Mouse (Mus musculus): ENCODE data around the gene Adam12. TPM values are rescaled to one million over a fixed set of nuclear protein-coding genes. Genes with fewer than 3 reads are reported as not detected.

Gene Adam12
- polyA plus RNA-seq, 1 experiment = 1.8 TPM

GRCm38 (mm10) chr7:134248041-134248440, 16.1 kb upstream of the Adam12 start:
- TF ChIP-seq CTCF (IDR thresholded peaks at IDR 0.05; ENCODE audit: control insufficient read depth, insufficient read depth, low read length) = no peak
- no peak for TF ChIP-seq POLR2A (IDR thresholded peaks at IDR 0.05; ENCODE audit: borderline replicate concordance, control insufficient read depth, low read depth, low read length)
- WGBS = 77% methylated on average over 2 of the region's 2 CpGs
- Histone ChIP-seq H3K4me1 (ENCODE audit: control insufficient read depth, insufficient read depth, low read length) (no peaks in the 10 kb centered on the region), H3K27ac (ENCODE audit: control insufficient read depth, insufficient read depth, low read depth, low read length, poor library complexity) (no peak overlapping the region), H3K4me3 (replicated peaks; ENCODE audit: control insufficient read depth, low read depth, low read length) (no peak overlapping the region)

DNA sequence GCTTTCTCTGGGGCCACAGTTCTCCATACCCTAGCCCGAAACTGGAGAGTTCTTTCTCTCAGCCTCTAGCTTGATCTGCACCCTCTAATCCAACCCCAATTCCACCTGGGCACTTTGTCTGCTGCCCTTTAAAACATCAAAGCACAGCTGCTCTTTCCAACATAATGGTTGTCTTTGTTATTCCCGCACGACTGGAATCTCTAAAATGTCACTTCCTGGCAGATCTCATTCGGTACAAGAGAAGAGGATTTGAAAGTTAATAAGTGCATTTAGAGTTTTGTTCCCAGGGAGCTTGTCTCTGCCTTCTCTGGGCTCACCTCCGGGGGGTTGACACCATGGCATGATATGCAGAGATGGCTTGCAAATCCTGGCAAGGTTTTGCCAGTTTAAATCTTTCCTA, 14.7 kb upstream of the Adam12 start:
- Histone ChIP-seq H3K27ac (ENCODE audit: control insufficient read depth, insufficient read depth, low read depth, low read length, poor library complexity) (no peak overlapping the region), H3K4me3 (replicated peaks; ENCODE audit: control insufficient read depth, low read depth, low read length) (no peak overlapping the region), H3K4me1 (ENCODE audit: control insufficient read depth, insufficient read depth, low read length) (no peaks in the 10 kb centered on the region)
- TF ChIP-seq POLR2A (IDR thresholded peaks at IDR 0.05; ENCODE audit: borderline replicate concordance, control insufficient read depth, low read depth, low read length) = no peak
- TF ChIP-seq CTCF (IDR thresholded peaks at IDR 0.05; ENCODE audit: control insufficient read depth, insufficient read depth, low read length) = no peak
- WGBS = 75% methylated on average over 5 of the region's 5 CpGs

GRCm38 (mm10) chr7:134242773-134243172, 10.8 kb upstream of the Adam12 start:
- TF ChIP-seq POLR2A (IDR thresholded peaks at IDR 0.05; ENCODE audit: borderline replicate concordance, control insufficient read depth, low read depth, low read length) (no peak), CTCF (IDR thresholded peaks at IDR 0.05; ENCODE audit: control insufficient read depth, insufficient read depth, low read length) (no peak)
- WGBS = 65% methylated on average over 1 of the region's 1 CpGs
- Histone ChIP-seq H3K4me1 (ENCODE audit: control insufficient read depth, insufficient read depth, low read length) (no peaks in the 10 kb centered on the region), H3K27ac (ENCODE audit: control insufficient read depth, insufficient read depth, low read depth, low read length, poor library complexity) (no peak overlapping the region), H3K4me3 (replicated peaks; ENCODE audit: control insufficient read depth, low read depth, low read length) (no peak overlapping the region)

DNA sequence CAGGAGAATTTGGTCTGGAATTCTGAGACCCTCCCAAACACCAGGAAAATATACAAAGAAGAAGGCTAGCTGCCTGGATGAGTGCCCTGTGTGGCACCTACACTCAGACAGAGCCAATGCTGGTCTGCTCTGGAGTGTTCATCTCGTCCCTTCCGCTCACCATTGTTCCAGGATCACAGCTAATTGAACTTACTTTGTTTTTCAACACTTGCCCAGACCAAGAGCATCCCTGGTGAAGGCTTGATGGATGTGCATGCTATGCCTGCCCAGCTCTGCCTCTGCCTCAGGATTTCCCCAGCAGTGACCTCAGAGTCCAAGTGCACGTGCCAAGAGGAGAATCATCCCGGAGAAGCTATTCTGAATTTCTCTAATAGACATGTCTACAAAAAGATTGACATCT, 9.3 kb upstream of the Adam12 start:
- H3K27ac ChIP-seq (ENCODE audit: control insufficient read depth, insufficient read depth, low read depth, low read length, poor library complexity) = no peak overlapping the region
- TF ChIP-seq POLR2A (IDR thresholded peaks at IDR 0.05; ENCODE audit: borderline replicate concordance, control insufficient read depth, low read depth, low read length) = no peak
- no peak for TF ChIP-seq CTCF (IDR thresholded peaks at IDR 0.05; ENCODE audit: control insufficient read depth, insufficient read depth, low read length)
- no peak overlapping the region for H3K4me3 ChIP-seq (replicated peaks; ENCODE audit: control insufficient read depth, low read depth, low read length)
- no peaks in the 10 kb centered on the region for H3K4me1 ChIP-seq (ENCODE audit: control insufficient read depth, insufficient read depth, low read length)
- 85% methylated on average over 4 of the region's 4 CpGs for WGBS

- no peak overlapping the region for H3K4me3 ChIP-seq (replicated peaks; ENCODE audit: control insufficient read depth, low read depth, low read length)
- no peaks in the 10 kb centered on the region for H3K4me1 ChIP-seq (ENCODE audit: control insufficient read depth, insufficient read depth, low read length)
- TF ChIP-seq CTCF (IDR thresholded peaks at IDR 0.05; ENCODE audit: control insufficient read depth, insufficient read depth, low read length) = no peak
- TF ChIP-seq POLR2A (IDR thresholded peaks at IDR 0.05; ENCODE audit: borderline replicate concordance, control insufficient read depth, low read depth, low read length) = no peak
- 85% methylated on average over 1 of the region's 1 CpGs for WGBS
- H3K27ac ChIP-seq (ENCODE audit: control insufficient read depth, insufficient read depth, low read depth, low read length, poor library complexity) = no peak overlapping the region
Measured at GRCm38 (mm10) chr7:134240579-134240978, 8.6 kb upstream of the Adam12 start.

- 89% methylated on average over 3 of the region's 3 CpGs for WGBS
- H3K4me3 ChIP-seq (replicated peaks; ENCODE audit: control insufficient read depth, low read depth, low read length) = no peak overlapping the region
- no peak for TF ChIP-seq POLR2A (IDR thresholded peaks at IDR 0.05; ENCODE audit: borderline replicate concordance, control insufficient read depth, low read depth, low read length)
- no peak for TF ChIP-seq CTCF (IDR thresholded peaks at IDR 0.05; ENCODE audit: control insufficient read depth, insufficient read depth, low read length)
- no peak overlapping the region for H3K27ac ChIP-seq (ENCODE audit: control insufficient read depth, insufficient read depth, low read depth, low read length, poor library complexity)
- no peaks in the 10 kb centered on the region for H3K4me1 ChIP-seq (ENCODE audit: control insufficient read depth, insufficient read depth, low read length)
Measured at GRCm38 (mm10) chr7:134238863-134239262, 6.9 kb upstream of the Adam12 start.

- no peaks in the 10 kb centered on the region for H3K4me1 ChIP-seq (ENCODE audit: control insufficient read depth, insufficient read depth, low read length)
- H3K27ac ChIP-seq (ENCODE audit: control insufficient read depth, insufficient read depth, low read depth, low read length, poor library complexity) = no peak overlapping the region
- TF ChIP-seq POLR2A (IDR thresholded peaks at IDR 0.05; ENCODE audit: borderline replicate concordance, control insufficient read depth, low read depth, low read length) (no peak), CTCF (IDR thresholded peaks at IDR 0.05; ENCODE audit: control insufficient read depth, insufficient read depth, low read length) (no peak)
- 74% methylated on average over 2 of the region's 2 CpGs for WGBS
- H3K4me3 ChIP-seq (replicated peaks; ENCODE audit: control insufficient read depth, low read depth, low read length) = no peak overlapping the region
Measured at GRCm38 (mm10) chr7:134237356-134237755, 5.4 kb upstream of the Adam12 start.

- Histone ChIP-seq H3K4me3 (replicated peaks; ENCODE audit: control insufficient read depth, low read depth, low read length) (no peak overlapping the region), H3K27ac (ENCODE audit: control insufficient read depth, insufficient read depth, low read depth, low read length, poor library complexity) (no peak overlapping the region), H3K4me1 (ENCODE audit: control insufficient read depth, insufficient read depth, low read length) (no peaks in the 10 kb centered on the region)
- no peak for TF ChIP-seq CTCF (IDR thresholded peaks at IDR 0.05; ENCODE audit: control insufficient read depth, insufficient read depth, low read length)
- TF ChIP-seq POLR2A (IDR thresholded peaks at IDR 0.05; ENCODE audit: borderline replicate concordance, control insufficient read depth, low read depth, low read length) = no peak
Measured at GRCm38 (mm10) chr7:134236727-134237126, 4.8 kb upstream of the Adam12 start.

DNA sequence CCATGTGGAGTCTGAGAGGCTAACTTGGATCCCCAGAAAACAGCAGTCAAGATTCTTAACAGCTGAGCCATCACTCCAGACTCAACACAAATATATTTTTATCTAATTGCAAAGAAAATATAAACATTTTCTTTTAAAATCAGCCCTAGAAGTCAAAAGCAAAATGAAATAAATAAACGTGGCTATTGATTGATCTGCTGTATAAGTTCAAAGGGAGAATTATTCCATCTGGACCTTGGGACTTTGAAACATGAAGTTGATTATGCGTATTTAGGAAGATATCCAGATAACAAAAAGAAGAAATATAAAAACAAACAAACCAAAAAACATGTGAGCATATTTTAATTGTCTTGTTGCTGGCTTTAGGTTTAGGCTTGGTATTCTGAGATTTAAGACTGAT, 3.6 kb upstream of the Adam12 start:
- 65% methylated on average over 2 of the region's 2 CpGs for WGBS
- Histone ChIP-seq H3K27ac (ENCODE audit: control insufficient read depth, insufficient read depth, low read depth, low read length, poor library complexity) (no peak overlapping the region), H3K4me1 (ENCODE audit: control insufficient read depth, insufficient read depth, low read length) (no peaks in the 10 kb centered on the region), H3K4me3 (replicated peaks; ENCODE audit: control insufficient read depth, low read depth, low read length) (no peak overlapping the region)
- TF ChIP-seq POLR2A (IDR thresholded peaks at IDR 0.05; ENCODE audit: borderline replicate concordance, control insufficient read depth, low read depth, low read length) (no peak), CTCF (IDR thresholded peaks at IDR 0.05; ENCODE audit: control insufficient read depth, insufficient read depth, low read length) (no peak)

All from bone marrow, adult 2 months (tissue).